Mouse (Mus musculus): ENCODE measurements around the gene Armh3.

DNA sequence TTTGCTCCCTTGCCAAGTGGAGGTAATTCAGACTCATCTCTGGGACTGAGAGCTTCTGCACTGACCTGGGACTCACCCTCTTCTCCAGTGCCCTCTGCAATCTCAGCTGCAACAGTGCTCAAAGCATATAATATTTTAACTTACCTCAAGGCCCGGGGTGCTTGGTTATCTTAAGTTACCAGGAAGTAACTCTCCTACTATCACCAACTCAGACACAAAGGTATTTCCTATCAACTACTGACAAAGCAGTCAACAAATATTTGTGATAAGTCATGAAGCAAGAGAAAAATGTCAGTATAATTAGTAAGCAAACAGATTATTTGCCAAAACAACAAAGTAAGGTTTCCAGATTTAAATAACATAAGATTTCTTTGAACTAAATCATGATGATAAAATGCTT is 125.0 kb downstream of the Armh3 start:
- TF ChIP-seq CTCF (IDR thresholded peaks at IDR 0.05; ENCODE audit: borderline replicate concordance, insufficient read depth, low read length) (no peak), POLR2A (IDR thresholded peaks at IDR 0.05; ENCODE audit: low read depth, low read length) (no peak)
